Mouse (Mus musculus): ENCODE results near the gene Ikbip. TPM values are rescaled to one million over a fixed set of nuclear protein-coding genes. Genes with fewer than 3 reads are reported as not detected.

Ikbip gene
- 21.1 and 28.6 TPM in 2 replicates for total RNA-seq (2014; rRNA removed; ENCODE audit: low replicate concordance)
- 31.0 and 31.9 TPM in 2 replicates for polyA plus RNA-seq (2015; fragmentation: Nextera tagmentation; extraction: Ambion mirVana)

- peak; percentile 98 for ATAC-seq (ENCODE audit: insufficient read depth, low read depth)
- H3K4me3 ChIP-seq (ENCODE audit: low read depth, low read length), result peak within 1 kb of the TSS; percentile 88
- peak within 1 kb of the TSS; percentile 98 for H3K4me2 ChIP-seq (ENCODE audit: low read depth, low read length)
- H3K27ac ChIP-seq (ENCODE audit: low read depth), result peak within 1 kb of the TSS; percentile 84
- H3K36me3 ChIP-seq (replicated peaks; ENCODE audit: control insufficient read depth, insufficient read depth, low read length), result peaks cover 13% of the 10 kb centered on the region; the same call in 1 of the 2 replicates
- peak; percentile 97 for DNase-seq (ENCODE audit: low spot score)
- TF ChIP-seq CTCF (IDR thresholded peaks at IDR 0.05; ENCODE audit: low read depth), result no peak
- no peak for TF ChIP-seq EP300 (IDR thresholded peaks at IDR 0.05; ENCODE audit: low read depth)
- WGBS, result under 1% methylated on average over 86 of the region's 87 CpGs
- no peaks in the 10 kb centered on the region for H3K9me3 ChIP-seq (replicated peaks; ENCODE audit: control insufficient read depth, low read length)
- H3K27me3 ChIP-seq (ENCODE audit: control insufficient read depth, insufficient read depth, low read length), result no peaks in the 10 kb centered on the region
- H3K4me1 ChIP-seq (ENCODE audit: control insufficient read depth, insufficient read depth), result peaks cover 7% of the 10 kb centered on the region; the same call in 1 of the 2 replicates
- H3K9ac ChIP-seq (replicated peaks; ENCODE audit: low read depth, low read length), result peak within 1 kb of the TSS; percentile 86
Measured at GRCm38 (mm10) chr10:91082550-91083392, at the start of gene Ikbip, which contains the start of gene Apaf1. Gene Ikbip, plus strand, starts transcription at chr10:91082940. Gene Apaf1, minus strand, starts transcription at chr10:91082770.

DNA sequence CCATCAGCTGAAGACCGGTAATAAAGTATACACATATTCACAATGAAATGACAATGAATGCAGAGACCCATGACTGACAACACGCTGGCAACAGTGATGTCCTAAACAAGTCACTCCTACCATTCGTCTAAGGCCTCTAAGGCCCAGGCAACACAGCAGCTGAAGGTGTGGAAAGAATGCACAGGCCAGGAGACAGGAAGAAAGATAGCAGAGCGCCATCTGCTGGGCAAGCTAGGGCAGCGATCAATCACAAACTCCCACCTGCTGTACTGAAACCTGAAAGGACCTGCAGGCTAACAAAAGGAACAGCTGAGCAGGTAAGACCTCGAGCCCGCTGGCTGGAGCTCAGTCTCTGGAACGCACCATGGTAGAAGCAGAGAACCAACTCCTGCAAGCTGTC lies 48.8 kb upstream of the Ikbip start:
- H3K9me3 ChIP-seq (replicated peaks; ENCODE audit: control insufficient read depth, low read length), result no peaks in the 10 kb centered on the region
- H3K36me3 ChIP-seq (replicated peaks; ENCODE audit: control insufficient read depth, insufficient read depth, low read length), result peaks cover 45% of the 10 kb centered on the region
- H3K9ac ChIP-seq (replicated peaks; ENCODE audit: low read depth, low read length), result no peak overlapping the region
- peak; percentile 39 for DNase-seq (ENCODE audit: low spot score)
- H3K4me2 ChIP-seq (ENCODE audit: low read depth, low read length), result no peak overlapping the region
- H3K4me3 ChIP-seq (ENCODE audit: low read depth, low read length), result no peak overlapping the region
- H3K27ac ChIP-seq (ENCODE audit: low read depth), result no peak overlapping the region
- ATAC-seq (ENCODE audit: insufficient read depth, low read depth), result no peak
- WGBS, result 28% methylated on average over 8 of the region's 8 CpGs
- H3K4me1 ChIP-seq (ENCODE audit: control insufficient read depth, insufficient read depth), result no peaks in the 10 kb centered on the region
- H3K27me3 ChIP-seq (ENCODE audit: control insufficient read depth, insufficient read depth, low read length), result no peaks in the 10 kb centered on the region
- TF ChIP-seq CTCF (IDR thresholded peaks at IDR 0.05; ENCODE audit: low read depth), result peak; percentile 77
- TF ChIP-seq EP300 (IDR thresholded peaks at IDR 0.05; ENCODE audit: low read depth), result no peak

GRCm38 (mm10) chr10:91049696-91050095 lies 33.0 kb upstream of the Ikbip start:
- no peak for ATAC-seq (ENCODE audit: insufficient read depth, low read depth)
- H3K4me1 ChIP-seq (ENCODE audit: control insufficient read depth, insufficient read depth), result no peaks in the 10 kb centered on the region
- no peaks in the 10 kb centered on the region for H3K9me3 ChIP-seq (replicated peaks; ENCODE audit: control insufficient read depth, low read length)
- H3K9ac ChIP-seq (replicated peaks; ENCODE audit: low read depth, low read length), result no peak overlapping the region
- H3K27ac ChIP-seq (ENCODE audit: low read depth), result no peak overlapping the region
- no peak overlapping the region for H3K4me3 ChIP-seq (ENCODE audit: low read depth, low read length)
- DNase-seq (ENCODE audit: low spot score), result no peak
- no peak overlapping the region for H3K4me2 ChIP-seq (ENCODE audit: low read depth, low read length)
- peaks cover 53% of the 10 kb centered on the region for H3K36me3 ChIP-seq (replicated peaks; ENCODE audit: control insufficient read depth, insufficient read depth, low read length)
- H3K27me3 ChIP-seq (ENCODE audit: control insufficient read depth, insufficient read depth, low read length), result no peaks in the 10 kb centered on the region
- WGBS, result 68% methylated on average over 4 of the region's 4 CpGs
- no peak for TF ChIP-seq EP300 (IDR thresholded peaks at IDR 0.05; ENCODE audit: low read depth)
- TF ChIP-seq CTCF (IDR thresholded peaks at IDR 0.05; ENCODE audit: low read depth), result no peak

GRCm38 (mm10) chr10:91051156-91051555 lies 31.6 kb upstream of the Ikbip start:
- no peaks in the 10 kb centered on the region for H3K4me1 ChIP-seq (ENCODE audit: control insufficient read depth, insufficient read depth)
- no peak for DNase-seq (ENCODE audit: low spot score)
- H3K27me3 ChIP-seq (ENCODE audit: control insufficient read depth, insufficient read depth, low read length), result no peaks in the 10 kb centered on the region
- H3K9me3 ChIP-seq (replicated peaks; ENCODE audit: control insufficient read depth, low read length), result no peaks in the 10 kb centered on the region
- H3K4me3 ChIP-seq (ENCODE audit: low read depth, low read length), result no peak overlapping the region
- no peak for ATAC-seq (ENCODE audit: insufficient read depth, low read depth)
- no peak overlapping the region for H3K27ac ChIP-seq (ENCODE audit: low read depth)
- WGBS, result 95% methylated on average over 3 of the region's 3 CpGs
- H3K9ac ChIP-seq (replicated peaks; ENCODE audit: low read depth, low read length), result no peak overlapping the region
- H3K4me2 ChIP-seq (ENCODE audit: low read depth, low read length), result no peak overlapping the region
- TF ChIP-seq EP300 (IDR thresholded peaks at IDR 0.05; ENCODE audit: low read depth), result no peak
- TF ChIP-seq CTCF (IDR thresholded peaks at IDR 0.05; ENCODE audit: low read depth), result no peak
- peaks cover 53% of the 10 kb centered on the region for H3K36me3 ChIP-seq (replicated peaks; ENCODE audit: control insufficient read depth, insufficient read depth, low read length)

DNA sequence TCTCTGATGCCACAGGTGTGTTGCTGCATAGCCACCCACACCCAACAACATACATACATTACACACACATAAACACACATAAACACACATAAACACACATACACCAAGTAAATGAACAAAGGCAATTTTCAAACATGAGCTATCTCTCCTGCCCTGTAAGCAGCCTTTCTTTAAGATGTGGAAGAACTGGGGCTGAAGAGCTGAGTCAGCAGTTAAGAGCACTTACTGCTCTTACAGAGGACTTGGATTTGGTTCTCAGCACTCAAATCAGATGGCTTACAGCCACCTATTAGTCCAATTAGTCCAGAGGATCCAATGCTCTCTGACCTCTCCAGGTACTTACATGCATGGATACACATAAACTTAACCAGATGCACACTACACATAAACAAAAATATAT lies 30.0 kb upstream of the Ikbip start:
- no peak for ATAC-seq (ENCODE audit: insufficient read depth, low read depth)
- Histone ChIP-seq H3K4me1 (ENCODE audit: control insufficient read depth, insufficient read depth) (no peaks in the 10 kb centered on the region), H3K4me2 (ENCODE audit: low read depth, low read length) (no peak overlapping the region), H3K27me3 (ENCODE audit: control insufficient read depth, insufficient read depth, low read length) (no peaks in the 10 kb centered on the region), H3K36me3 (replicated peaks; ENCODE audit: control insufficient read depth, insufficient read depth, low read length) (peaks cover 50% of the 10 kb centered on the region), H3K27ac (ENCODE audit: low read depth) (no peak overlapping the region), H3K9me3 (replicated peaks; ENCODE audit: control insufficient read depth, low read length) (no peaks in the 10 kb centered on the region), H3K4me3 (ENCODE audit: low read depth, low read length) (no peak overlapping the region), H3K9ac (replicated peaks; ENCODE audit: low read depth, low read length) (no peak overlapping the region)
- no peak for DNase-seq (ENCODE audit: low spot score)
- TF ChIP-seq EP300 (IDR thresholded peaks at IDR 0.05; ENCODE audit: low read depth), result no peak
- no peak for TF ChIP-seq CTCF (IDR thresholded peaks at IDR 0.05; ENCODE audit: low read depth)

Measured in heart, postnatal 0 days (tissue).